Mouse (Mus musculus) lung, adult 2 months (tissue): Measurements from ENCODE around the gene Gp1ba.

ENCODE experiments used
- CTCF ChIP-seq: fragments of 200-500 bp; IDR thresholded peaks from 2 replicates; pipeline ENCODE4 v1.5.1; 2011; ENCODE audit warnings: mild to moderate bottlenecking, low read length, control low read depth; ENCODE audit not compliant: insufficient read depth
- POLR2A ChIP-seq: fragments of 200-500 bp; IDR thresholded peaks from 2 replicates; pipeline ENCODE4 v1.6.1; 2011; ENCODE audit warnings: low read depth, mild to moderate bottlenecking, control low read depth, low read length, borderline replicate concordance; ENCODE audit errors: extremely low read depth

DNA sequence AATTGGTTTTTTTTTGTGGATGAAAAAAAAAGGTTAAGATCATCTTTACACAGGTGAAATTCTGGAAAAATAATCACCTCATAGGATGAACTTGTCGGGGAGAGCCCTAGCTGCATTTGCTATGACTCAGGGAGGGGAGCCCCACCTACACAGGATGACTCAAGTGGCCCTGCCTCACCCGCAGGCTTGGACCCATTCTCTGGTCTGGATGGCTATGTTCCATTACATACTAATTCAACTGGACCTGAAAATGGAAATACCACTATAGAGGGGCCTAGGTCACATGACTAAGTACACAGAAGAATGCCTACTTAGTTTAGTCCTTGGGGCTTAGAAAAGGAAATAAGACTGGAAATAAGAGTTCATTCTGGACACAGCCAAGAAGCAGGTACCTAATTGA lies 12.5 kb downstream of the Gp1ba start:
- no peak for TF ChIP-seq CTCF
- TF ChIP-seq POLR2A = no peak
